Mouse (Mus musculus) mouse embryonic stem cell (cell line): ENCODE results near the gene Oasl1.

ENCODE experiments used
- in situ Hi-C, 2 experiments: fragments of 300-500 bp; cut with MboI; formaldehyde crosslinking; loops; 1 replicate in 1 of 2; 3 replicates in 1 of 2; pipeline ENCODE4 v1.14.3; 2019 to 2020; ENCODE audit warnings: low sequenced_read_pairs in 2 of 2, low pct_unique_long_range_greater_than_20kb in 1 of 2, mixed read lengths in 1 of 2; ENCODE audit not compliant: unreplicated experiment in 1 of 2

Oasl1 gene

DNA sequence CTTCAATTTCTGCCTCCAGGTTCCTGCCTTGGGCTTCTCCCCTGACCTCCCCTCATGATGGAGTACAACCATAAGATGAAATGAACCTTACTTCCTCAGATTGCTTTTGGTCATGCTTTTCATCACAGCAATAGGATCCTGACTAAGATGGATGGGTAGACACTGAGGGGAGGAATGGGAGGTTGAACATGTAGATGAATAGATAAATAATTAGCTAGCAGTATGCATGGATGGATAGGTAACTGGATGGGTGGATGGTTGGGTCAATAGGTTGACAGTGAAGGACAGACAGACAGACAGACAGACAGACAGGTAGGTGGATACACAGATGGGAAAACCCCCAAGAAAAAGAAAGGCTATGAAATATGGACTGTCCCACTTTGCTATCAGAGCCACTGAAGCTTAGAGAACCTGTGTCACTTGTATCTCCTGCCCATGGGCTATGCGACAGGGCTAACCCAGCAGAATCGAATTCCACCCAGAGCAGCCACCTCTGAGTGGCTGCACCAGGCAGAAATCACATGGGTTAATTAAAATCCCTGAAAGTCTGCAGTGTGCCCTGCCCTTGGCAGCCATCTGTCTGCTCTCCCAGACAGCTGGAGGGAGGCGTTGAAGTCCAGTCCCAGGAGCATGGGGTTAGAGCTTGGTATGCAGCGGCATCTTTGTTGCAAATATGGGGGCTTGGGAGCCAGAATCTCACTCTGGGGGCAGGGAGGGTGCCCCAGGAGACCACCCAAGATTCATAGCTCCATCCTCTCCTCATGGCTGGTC, 38.7 kb downstream of the Oasl1 start:
- in situ Hi-C loops = no loop called here

DNA sequence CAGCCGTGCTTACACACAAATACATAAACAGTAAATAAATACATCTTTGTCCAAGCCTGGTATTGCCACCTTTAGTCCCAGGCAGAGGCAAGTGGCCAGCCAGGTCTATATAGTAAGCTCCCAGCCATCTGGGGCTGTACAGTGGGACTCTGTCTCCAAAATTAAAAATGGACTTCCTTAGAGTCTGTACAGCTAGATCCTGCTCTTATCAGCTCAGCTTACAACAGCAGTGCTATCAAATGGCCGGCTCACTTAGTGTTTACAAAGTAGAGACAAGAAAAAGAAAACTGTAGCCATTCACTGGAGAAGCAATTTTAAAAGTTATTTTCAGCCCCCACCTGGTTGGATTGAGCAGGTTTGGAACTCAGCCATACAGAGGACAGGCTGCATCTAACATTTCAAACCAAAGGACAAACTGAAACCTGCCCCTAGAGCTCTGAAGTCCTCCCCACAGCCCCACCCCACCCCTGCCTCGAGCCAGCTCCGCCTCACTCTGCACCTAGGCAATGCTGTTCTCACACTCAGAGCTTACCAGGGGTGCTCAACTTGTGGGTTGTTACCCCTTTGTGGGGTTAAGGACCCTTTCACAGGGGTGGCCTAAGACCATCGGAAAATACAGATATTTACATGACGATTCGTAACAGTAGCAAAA, 41.4 kb downstream of the Oasl1 start:
- in situ Hi-C loops = no loop called here

DNA sequence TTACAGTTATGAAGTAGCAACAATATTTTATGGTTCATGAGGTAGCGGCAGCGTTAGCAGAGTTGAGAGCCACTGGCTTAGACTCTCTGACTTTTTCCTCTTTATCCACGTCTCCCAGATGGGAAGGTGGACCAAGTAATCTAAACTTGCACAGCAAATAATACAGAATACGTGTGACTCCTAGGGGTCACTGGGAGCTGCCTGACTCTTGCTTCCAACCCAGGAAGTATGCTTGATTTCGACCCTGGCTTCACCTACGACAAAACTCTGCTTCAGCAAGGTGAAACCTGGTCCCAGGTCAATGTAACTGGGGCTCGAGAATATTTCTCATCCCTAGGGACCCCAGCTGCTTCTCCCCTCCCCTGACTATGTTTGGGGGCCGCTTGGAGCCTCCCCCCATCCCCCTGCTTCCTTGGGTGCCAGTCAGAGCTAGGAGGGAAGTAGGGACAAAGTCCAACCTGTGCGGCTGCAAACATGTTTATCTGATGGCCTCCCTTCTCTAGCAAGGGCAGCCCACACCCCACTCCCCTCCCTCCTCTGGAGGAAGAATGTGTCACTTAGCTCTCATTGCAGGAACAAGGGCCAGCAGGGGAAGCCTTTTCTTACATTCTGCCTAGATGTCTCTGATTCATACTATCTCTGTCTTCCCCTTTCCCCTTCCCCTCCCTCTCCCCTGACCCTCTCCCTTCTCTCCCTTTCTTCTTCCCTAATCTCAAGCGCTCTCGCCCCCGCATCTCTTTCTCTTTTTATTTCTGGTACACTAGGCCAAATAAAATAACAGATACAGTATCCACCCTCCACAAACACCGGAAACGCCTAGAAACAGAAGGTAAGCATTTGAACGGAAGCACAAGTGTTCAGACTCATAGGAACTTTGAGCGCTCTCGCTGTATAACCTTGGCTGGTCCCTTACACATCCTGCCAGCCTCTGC, 42.2 kb downstream of the Oasl1 start:
- in situ Hi-C loops = no loop called here

DNA sequence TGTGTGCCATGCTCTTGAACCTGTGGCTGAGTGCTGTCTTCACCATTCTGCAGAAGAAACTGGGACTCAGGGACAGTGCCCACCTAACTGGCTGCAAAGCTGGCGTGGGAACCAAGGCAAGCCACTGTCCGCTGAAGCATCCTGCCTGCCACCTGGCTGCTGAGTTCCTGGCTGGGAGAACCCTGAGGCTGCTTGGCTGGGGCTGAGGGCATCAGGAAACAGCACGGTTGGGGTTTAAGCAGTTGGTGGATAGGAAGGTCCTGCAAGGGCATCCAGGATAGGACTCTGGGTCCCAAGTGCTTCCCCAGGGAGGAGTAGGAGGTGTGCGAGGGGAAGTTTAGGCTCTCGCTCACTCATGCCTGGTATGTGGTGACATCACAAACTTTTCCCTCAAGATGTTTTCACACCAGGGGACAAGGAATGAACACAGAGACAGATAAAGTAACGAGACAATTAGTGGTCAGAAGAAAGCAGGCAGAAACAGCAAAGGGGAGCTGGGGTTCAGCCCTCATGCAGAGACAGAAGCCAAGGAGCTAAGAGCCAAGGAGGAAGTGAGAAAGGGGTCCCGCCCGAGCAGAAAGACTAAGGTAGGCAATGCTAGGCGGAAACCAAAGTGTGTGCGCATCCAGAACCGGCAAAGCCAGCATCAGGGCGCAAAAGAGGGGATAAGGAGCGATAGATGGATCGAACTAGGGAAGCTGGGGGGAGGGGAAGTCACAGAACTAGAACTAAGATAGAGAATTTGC, 44.7 kb downstream of the Oasl1 start:
- in situ Hi-C loops = no loop called here

DNA sequence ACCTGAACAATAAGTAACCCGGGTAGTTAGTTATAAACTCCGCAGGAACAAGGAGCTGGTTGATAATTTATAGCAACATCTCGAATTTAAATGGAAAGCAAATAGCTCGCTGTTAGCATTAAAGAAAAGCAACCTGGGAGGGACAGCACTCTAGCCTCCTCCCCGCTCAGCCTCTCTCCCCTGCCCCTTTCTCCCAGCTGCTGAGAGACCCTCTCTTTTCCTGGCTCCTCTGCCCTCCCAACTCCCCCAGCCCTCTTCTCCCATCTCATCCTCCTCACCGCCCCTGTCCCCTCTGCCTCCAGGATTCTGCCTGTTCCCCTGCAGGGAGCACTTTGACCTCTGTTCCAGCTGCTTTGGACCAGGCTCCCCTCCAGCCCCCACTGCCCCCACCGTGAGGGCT, 45.6 kb downstream of the Oasl1 start:
- in situ Hi-C loops = no loop called here

DNA sequence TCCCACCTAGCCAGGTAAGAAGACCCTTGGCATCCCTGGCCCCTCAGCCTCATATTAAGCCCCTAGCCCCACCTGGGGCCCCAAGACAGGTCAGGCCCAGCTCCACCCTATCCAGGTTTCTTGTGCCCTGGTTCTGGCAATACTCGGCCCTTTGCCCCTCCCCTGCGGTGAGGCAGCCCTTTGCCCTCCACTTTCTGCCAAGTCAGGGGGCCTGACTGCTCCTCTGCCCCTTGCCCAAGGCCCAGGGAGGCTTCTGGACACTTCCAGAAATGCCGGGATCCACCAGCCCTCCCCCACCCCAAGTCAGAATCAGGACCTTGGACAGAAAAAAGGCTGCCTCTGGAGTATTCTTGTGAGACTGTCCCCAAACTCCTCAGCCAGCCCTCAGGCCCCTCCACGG, 46.0 kb downstream of the Oasl1 start:
- in situ Hi-C loops = no loop called here

DNA sequence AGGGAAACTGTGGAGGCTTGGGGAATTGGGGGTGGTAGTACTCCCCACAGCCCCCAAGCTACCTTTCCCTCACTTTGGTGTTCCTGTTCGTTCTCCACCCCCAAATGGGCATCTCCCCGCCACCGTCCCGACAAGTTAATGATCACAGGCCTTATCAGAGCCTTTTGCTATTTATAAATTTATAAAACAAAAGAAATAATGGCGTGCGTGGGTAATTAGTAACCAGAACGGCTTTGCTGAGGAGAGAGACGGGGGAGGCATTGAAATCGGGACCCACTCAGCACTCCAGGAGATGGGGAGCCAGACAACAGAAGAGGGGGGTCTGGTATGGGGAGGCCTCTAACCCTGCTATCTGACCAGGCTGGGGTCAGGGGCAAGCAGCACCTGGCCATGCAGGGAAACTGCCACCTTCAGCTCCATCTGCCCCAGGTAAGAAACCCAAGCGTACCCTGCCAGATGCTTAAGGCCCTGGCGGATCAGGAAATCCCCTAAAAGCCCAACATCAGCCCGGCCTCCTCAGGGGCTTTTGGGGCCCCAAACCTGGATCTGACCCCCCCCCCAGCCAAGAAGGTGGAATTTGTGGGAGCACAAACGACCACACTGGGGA, 46.7 kb downstream of the Oasl1 start:
- in situ Hi-C loops = loop anchor here (10.0 kb wide), 2 partner anchors 115 to 265 kb away; partner anchors contain the start of gene Pop5 (in 1 of the 2)

DNA sequence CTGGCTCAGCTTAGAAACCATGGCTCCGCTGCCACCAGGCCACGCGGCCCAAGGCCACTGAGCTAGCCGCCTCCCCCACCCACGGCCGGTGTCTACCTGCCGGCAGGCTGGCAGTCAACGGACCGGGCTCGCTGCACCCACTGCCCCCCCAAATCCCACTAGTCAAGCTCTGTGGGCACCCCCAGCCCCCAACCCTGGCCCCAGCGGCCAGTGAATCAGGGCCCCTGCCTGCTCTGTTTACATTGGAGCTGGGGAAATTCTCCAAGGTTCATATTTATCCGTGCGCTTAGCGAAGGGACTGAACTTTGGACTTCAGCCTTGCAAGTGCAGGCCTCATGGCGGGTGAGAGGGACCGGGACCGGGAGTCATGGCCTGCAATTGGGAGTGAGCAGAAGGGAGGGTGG, 47.8 kb downstream of the Oasl1 start, which contains the start of gene Hnf1a:
Hnf1a (minus strand) TSS at position 271 of the 404 bp plus-strand sequence.
- in situ Hi-C loops = loop anchor here (10.0 kb wide), 2 partner anchors 114 to 264 kb away; partner anchors contain the start of gene Pop5 (in 1 of the 2)

DNA sequence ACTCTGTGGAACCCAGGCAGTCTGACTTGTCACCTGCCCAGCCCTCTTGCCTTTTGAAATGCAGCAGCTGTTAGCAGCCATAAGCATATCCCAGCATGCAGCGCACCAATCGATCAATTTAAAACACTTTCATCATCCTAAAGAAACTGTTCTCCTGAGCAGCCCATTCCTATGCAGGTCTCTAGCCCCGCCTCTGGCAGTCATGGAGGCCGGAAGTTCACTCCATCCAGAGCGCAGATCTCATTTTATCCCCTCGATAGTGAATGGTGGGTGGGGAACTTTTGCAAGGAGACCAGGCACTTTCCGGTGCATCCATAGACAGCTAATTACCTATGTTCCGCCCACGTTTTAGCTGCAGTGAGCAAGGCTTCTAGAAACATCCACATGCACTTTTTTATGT, 49.2 kb downstream of the Oasl1 start:
- in situ Hi-C loops = loop anchor here (10.0 kb wide), 2 partner anchors 113 to 263 kb away; partner anchors contain the start of gene Pop5 (in 1 of the 2)

DNA sequence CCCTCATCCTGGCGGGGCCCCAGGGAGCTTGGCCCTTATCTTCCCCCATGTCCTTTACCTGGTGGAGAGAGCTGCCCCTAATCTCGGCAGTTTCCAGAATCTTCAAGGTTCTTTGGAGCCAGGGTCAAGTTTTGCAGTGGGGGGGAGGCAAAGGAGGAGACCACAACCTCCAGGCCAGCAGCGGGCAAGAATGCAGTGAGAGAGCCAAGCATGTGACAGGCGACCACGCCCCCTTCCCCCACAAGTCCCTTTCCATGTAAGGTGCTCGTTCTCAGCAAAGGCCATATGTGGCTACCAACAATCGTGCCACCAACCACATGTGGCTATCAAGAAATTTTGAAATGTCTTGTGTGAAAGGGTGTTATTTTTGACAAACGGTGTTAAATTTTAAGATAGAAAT, 50.1 kb downstream of the Oasl1 start:
- in situ Hi-C loops = loop anchor here (10.0 kb wide), 2 partner anchors 112 to 262 kb away; partner anchors contain the start of gene Pop5 (in 1 of the 2)

DNA sequence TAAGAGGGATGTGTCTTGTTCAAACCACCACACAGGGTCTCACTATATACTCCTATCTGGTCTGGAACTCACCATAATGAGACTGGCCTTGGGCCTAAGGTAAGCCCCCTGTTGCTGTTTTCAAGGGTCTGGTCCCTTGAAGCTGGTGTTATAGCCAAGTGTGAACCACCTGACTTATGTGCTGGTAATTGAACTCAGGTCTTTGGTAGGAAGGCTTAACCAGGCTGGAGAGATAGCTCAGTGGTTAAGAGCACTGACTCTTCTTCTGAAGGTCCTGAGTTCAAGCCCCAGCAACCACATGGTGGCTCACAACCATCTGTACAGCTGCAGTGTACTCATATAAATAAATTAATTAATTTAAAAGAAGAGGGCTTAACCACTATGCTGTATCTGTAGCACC, 53.9 kb downstream of the Oasl1 start:
- in situ Hi-C loops = loop anchor here (5.0 to 25.0 kb wide), 5 partner anchors 100 to 260 kb away; partner anchors contain the start of gene Pop5 (in 2 of the 2)

DNA sequence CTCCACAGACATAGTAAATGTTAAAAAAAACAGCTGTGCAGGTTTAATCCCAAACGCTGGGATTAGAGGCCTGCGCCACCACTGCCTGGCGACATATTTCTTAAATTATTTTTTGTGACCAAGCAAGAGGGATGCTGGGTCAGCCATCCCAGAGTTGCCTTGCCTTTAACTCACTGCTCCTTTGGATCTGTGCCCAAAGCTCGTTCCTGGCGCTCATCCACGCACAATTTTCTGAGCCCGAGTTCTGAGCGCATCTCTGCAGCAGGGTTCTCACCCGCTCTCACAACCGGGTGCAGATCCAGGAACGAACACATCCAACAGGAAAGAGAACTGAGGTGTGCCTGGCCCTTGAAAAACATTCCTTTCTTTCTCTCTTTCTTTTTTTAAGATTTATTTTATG, 55.4 kb downstream of the Oasl1 start:
- in situ Hi-C loops = loop anchor here (5.0 to 25.0 kb wide), 5 partner anchors 99 to 259 kb away; partner anchors contain the start of gene Pop5 (in 2 of the 2)

DNA sequence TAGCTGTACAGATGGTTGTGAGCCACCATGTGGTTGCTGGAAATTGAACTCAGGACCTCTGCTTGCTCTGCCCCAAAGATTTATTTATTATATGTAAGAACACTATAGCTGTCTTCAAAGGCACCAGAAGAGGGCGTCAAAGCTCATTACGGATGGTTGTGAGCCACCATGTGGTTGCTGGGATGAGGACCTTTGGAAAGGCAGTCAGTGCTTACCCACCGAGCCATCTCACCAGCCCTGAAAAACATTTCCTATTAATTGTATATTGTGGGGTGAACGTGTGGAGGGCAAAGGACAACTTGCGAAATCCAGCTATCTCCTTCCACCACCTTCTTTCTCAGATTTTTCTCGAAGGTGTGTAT, 55.8 kb downstream of the Oasl1 start:
- in situ Hi-C loops = loop anchor here (5.0 to 25.0 kb wide), 5 partner anchors 98 to 258 kb away; partner anchors contain the start of gene Pop5 (in 2 of the 2)

DNA sequence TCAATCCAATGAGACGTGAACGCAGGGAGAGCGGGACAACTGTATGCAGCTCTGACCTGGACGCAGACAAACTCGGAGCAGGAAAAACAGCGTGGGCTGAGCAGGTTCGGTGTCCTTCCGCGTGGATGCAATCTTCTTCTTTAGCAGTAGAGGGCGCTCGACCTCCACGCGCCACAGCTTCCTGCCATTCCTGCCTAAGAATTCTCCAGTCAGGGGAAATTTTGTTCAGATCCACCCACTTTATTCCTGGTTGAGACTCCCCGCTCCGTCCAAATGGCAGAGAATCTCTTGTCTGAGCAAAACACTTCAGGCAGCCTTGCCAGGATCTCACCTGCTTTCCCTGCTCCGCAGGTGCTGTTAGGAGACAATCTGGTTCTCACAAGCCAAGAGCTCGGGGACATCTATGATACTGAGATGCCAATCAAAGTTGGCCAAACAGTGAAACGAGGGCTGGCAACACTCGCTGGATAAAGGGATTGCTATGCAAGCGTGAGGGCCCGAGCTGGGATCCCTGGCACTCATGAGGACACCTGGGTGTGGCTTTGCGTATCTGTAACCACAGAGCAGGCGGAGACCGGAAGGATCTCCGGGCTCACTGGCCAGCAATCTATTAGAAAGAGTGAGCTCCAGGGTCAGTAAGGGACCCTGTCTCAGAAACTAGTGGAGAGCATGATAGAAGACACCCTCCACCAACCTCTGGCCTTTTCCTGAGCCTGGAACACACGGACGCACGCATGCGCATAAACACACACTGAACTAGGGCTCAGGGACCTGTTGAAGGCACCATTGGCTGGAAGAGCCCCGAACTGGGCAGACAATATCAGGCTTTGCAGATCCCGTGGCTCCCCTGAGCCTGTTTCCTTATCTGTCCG, 56.4 kb downstream of the Oasl1 start:
- in situ Hi-C loops = loop anchor here (5.0 to 25.0 kb wide), 5 partner anchors 98 to 258 kb away; partner anchors contain the start of gene Pop5 (in 2 of the 2)

DNA sequence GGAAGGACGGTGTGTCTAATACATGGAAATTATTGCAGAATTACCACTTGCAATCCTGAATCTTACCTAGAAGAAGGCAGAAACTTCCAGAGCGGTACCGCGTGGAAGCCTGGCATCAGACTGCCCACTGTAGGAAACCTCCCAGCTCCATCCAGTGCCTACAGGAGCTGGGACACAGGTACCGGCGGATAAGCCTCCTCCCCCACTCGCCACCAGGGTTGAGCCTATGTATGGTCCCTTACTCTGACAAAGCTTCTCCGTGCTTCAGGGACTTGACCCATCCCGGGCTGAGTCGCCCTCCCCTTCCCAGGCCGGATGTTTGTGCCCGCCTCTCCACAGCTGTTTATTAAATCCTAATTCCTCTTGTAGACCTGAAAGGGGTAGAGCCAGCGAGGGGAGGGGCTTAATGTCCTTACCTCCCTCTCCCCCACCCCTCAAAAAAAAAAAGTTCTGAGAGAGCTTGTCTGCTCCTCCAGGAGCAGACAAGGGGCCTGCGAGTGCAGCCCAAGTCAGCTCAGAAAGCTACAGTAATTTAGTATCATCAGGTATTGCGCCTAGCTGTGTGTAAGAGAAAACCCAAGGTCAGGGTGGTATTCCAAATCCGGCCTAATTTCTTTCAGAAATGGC, 57.2 kb downstream of the Oasl1 start:
- in situ Hi-C loops = loop anchor here in 1 of 2 experiments (25.0 kb wide), 1 partner anchor 257 kb away; the partner anchor contains the start of gene Pop5

DNA sequence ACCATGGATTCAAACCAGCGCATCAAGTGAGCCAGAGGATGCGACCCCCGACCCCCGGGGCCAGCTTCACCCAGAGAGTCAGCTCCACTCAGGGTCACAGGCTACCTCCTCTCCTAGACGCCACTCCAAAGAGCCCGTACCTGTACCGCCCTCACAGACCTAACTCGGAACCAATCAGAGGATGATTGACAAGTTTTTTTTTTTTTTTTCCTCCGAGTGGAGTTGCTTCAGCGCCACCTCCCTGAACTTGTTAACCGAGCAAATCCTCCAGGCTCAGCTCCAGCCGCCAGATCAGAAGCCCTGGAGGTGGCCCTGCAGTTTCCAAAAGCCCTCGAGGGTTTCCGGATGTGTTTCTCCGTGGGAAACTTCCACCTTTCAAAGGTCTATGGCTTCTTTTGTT, 59.0 kb downstream of the Oasl1 start:
- in situ Hi-C loops = loop anchor here in 1 of 2 experiments (25.0 kb wide), 1 partner anchor 255 kb away; the partner anchor contains the start of gene Pop5
